Mouse (Mus musculus): ENCODE measurements around the gene Tspan18. TPM values are rescaled to one million over a fixed set of nuclear protein-coding genes. Genes with fewer than 3 reads are reported as not detected.

Tspan18 gene
- polyA plus RNA-seq, 1 experiment from 2014 or later = 36.1 TPM

- ATAC-seq (replicated peaks; ENCODE audit: low FRiP score, low TSS enrichment, low read depth) = no peak
- H3K4me2 ChIP-seq (ENCODE audit: low read length) = no peak overlapping the region
- WGBS = 70% methylated on average over 7 of the region's 7 CpGs
- H3K9me3 ChIP-seq (ENCODE audit: control insufficient read depth, low read length) = no peaks in the 10 kb centered on the region
- H3K9ac ChIP-seq (ENCODE audit: low read length) = no peak overlapping the region
- no peak for DNase-seq (ENCODE audit: low spot score)
- no peak overlapping the region for H3K4me3 ChIP-seq (ENCODE audit: low read depth, low read length)
- H3K4me1 ChIP-seq (replicated peaks; ENCODE audit: control insufficient read depth, insufficient read depth, low read length) = peaks cover 22% of the 10 kb centered on the region
- H3K27me3 ChIP-seq (replicated peaks; ENCODE audit: control insufficient read depth, insufficient read depth, low read length) = no peaks in the 10 kb centered on the region
- H3K27ac ChIP-seq (ENCODE audit: low read depth) = no peak overlapping the region
- no peaks in the 10 kb centered on the region for H3K36me3 ChIP-seq (ENCODE audit: control insufficient read depth, insufficient read depth, low read length)
Observed at GRCm38 (mm10) chr2:93161914-93162664, 172.2 kb downstream of the Tspan18 start.

- no peak overlapping the region for H3K9ac ChIP-seq (ENCODE audit: low read length)
- no peak for ATAC-seq (replicated peaks; ENCODE audit: low FRiP score, low TSS enrichment, low read depth)
- DNase-seq (ENCODE audit: low spot score) = no peak
- H3K9me3 ChIP-seq (ENCODE audit: control insufficient read depth, low read length) = no peaks in the 10 kb centered on the region
- WGBS = 85% methylated on average over 4 of the region's 4 CpGs
- no peaks in the 10 kb centered on the region for H3K27me3 ChIP-seq (replicated peaks; ENCODE audit: control insufficient read depth, insufficient read depth, low read length)
- no peak overlapping the region for H3K4me2 ChIP-seq (ENCODE audit: low read length)
- peaks cover 18% of the 10 kb centered on the region for H3K4me1 ChIP-seq (replicated peaks; ENCODE audit: control insufficient read depth, insufficient read depth, low read length)
- H3K4me3 ChIP-seq (ENCODE audit: low read depth, low read length) = no peak overlapping the region
- no peaks in the 10 kb centered on the region for H3K36me3 ChIP-seq (ENCODE audit: control insufficient read depth, insufficient read depth, low read length)
- no peak overlapping the region for H3K27ac ChIP-seq (ENCODE audit: low read depth)
Observed at GRCm38 (mm10) chr2:93160467-93161035, 173.8 kb downstream of the Tspan18 start.

- Histone ChIP-seq H3K4me3 (ENCODE audit: low read depth, low read length) (no peak overlapping the region), H3K27ac (ENCODE audit: low read depth) (no peak overlapping the region), H3K9me3 (ENCODE audit: control insufficient read depth, low read length) (no peaks in the 10 kb centered on the region), H3K36me3 (ENCODE audit: control insufficient read depth, insufficient read depth, low read length) (no peaks in the 10 kb centered on the region), H3K4me2 (ENCODE audit: low read length) (no peak overlapping the region), H3K9ac (ENCODE audit: low read length) (no peak overlapping the region), H3K27me3 (replicated peaks; ENCODE audit: control insufficient read depth, insufficient read depth, low read length) (no peaks in the 10 kb centered on the region), H3K4me1 (replicated peaks; ENCODE audit: control insufficient read depth, insufficient read depth, low read length) (no peaks in the 10 kb centered on the region)
- DNase-seq (ENCODE audit: low spot score) = no peak
- no peak for ATAC-seq (replicated peaks; ENCODE audit: low FRiP score, low TSS enrichment, low read depth)
- WGBS = 62% methylated on average over 1 of the region's 1 CpGs
Observed at GRCm38 (mm10) chr2:93154486-93155032, 179.7 kb downstream of the Tspan18 start.

- Histone ChIP-seq H3K9ac (ENCODE audit: low read length) (no peak overlapping the region), H3K9me3 (ENCODE audit: control insufficient read depth, low read length) (no peaks in the 10 kb centered on the region), H3K36me3 (ENCODE audit: control insufficient read depth, insufficient read depth, low read length) (no peaks in the 10 kb centered on the region), H3K4me2 (ENCODE audit: low read length) (no peak overlapping the region), H3K27ac (ENCODE audit: low read depth) (no peak overlapping the region), H3K4me1 (replicated peaks; ENCODE audit: control insufficient read depth, insufficient read depth, low read length) (no peaks in the 10 kb centered on the region), H3K27me3 (replicated peaks; ENCODE audit: control insufficient read depth, insufficient read depth, low read length) (no peaks in the 10 kb centered on the region), H3K4me3 (ENCODE audit: low read depth, low read length) (no peak overlapping the region)
- DNase-seq (ENCODE audit: low spot score) (no peak), ATAC-seq (replicated peaks; ENCODE audit: low FRiP score, low TSS enrichment, low read depth) (no peak)
- 94% methylated on average over 1 of the region's 1 CpGs for WGBS
Observed at GRCm38 (mm10) chr2:93153833-93154232, 180.5 kb downstream of the Tspan18 start.

GRCm38 (mm10) chr2:93152883-93153491, 181.3 kb downstream of the Tspan18 start:
- 88% methylated on average over 7 of the region's 7 CpGs for whole genome bisulfite sequencing
- no peak for DNase-seq (ENCODE audit: low spot score)
- ATAC-seq (replicated peaks; ENCODE audit: low FRiP score, low TSS enrichment, low read depth) = no peak
- H3K9me3 ChIP-seq (ENCODE audit: control insufficient read depth, low read length) = no peaks in the 10 kb centered on the region
- no peak overlapping the region for H3K4me2 ChIP-seq (ENCODE audit: low read length)
- no peak overlapping the region for H3K27ac ChIP-seq (ENCODE audit: low read depth)
- no peaks in the 10 kb centered on the region for H3K36me3 ChIP-seq (ENCODE audit: control insufficient read depth, insufficient read depth, low read length)
- no peaks in the 10 kb centered on the region for H3K27me3 ChIP-seq (replicated peaks; ENCODE audit: control insufficient read depth, insufficient read depth, low read length)
- no peak overlapping the region for H3K9ac ChIP-seq (ENCODE audit: low read length)
- H3K4me3 ChIP-seq (ENCODE audit: low read depth, low read length) = no peak overlapping the region
- no peaks in the 10 kb centered on the region for H3K4me1 ChIP-seq (replicated peaks; ENCODE audit: control insufficient read depth, insufficient read depth, low read length)

GRCm38 (mm10) chr2:93152191-93152601, 182.1 kb downstream of the Tspan18 start:
- ATAC-seq (replicated peaks; ENCODE audit: low FRiP score, low TSS enrichment, low read depth) = no peak

More at GRCm38 (mm10) chr2:93152191-93152601, 182.1 kb downstream of the Tspan18 start:
- Histone ChIP-seq H3K9ac (ENCODE audit: low read length) (no peak overlapping the region), H3K4me3 (ENCODE audit: low read depth, low read length) (no peak overlapping the region), H3K27ac (ENCODE audit: low read depth) (no peak overlapping the region), H3K27me3 (replicated peaks; ENCODE audit: control insufficient read depth, insufficient read depth, low read length) (no peaks in the 10 kb centered on the region), H3K36me3 (ENCODE audit: control insufficient read depth, insufficient read depth, low read length) (no peaks in the 10 kb centered on the region), H3K4me2 (ENCODE audit: low read length) (no peak overlapping the region), H3K4me1 (replicated peaks; ENCODE audit: control insufficient read depth, insufficient read depth, low read length) (no peaks in the 10 kb centered on the region), H3K9me3 (ENCODE audit: control insufficient read depth, low read length) (no peaks in the 10 kb centered on the region)
- WGBS = 81% methylated on average over 6 of the region's 6 CpGs
- DNase-seq (ENCODE audit: low spot score) = no peak

Other genes starting within 250 kb of the Tspan18 start
- 53.7 and 58.9 TPM in 2 replicates for gene Trp53i11, start 147.0 kb downstream of the Tspan18 start, polyA plus RNA-seq (2014; fragmentation: Nextera tagmentation; extraction: Ambion mirVana)
- gene Cd82, start 128.6 kb upstream of the Tspan18 start, polyA plus RNA-seq (2014; fragmentation: Nextera tagmentation; extraction: Ambion mirVana) = 41.3 and 43.4 TPM in 2 replicates
- gene Gm10803, start 226.1 kb upstream of the Tspan18 start, polyA plus RNA-seq (2014; fragmentation: Nextera tagmentation; extraction: Ambion mirVana) = not detected in 2 replicates